Comparison of ENCODE assay signal across 19 mouse cellular contexts in genomic region chr2:12157001-12157400, GRCm38 (mm10).
"Had no signal": no experiment of that assay in that cellular context is flagged by ENCODE, and none has a peak within 500 bp of the region (broad histone marks: within the 10 kb centered on the region; RNA-seq: fewer than 3 reads in every experiment).

No protein-coding gene starts in this region.

- H3K27me3 ChIP-seq: midbrain, embryonic 12.5 days; neural tube, embryonic 13.5 days; neural tube, embryonic 15.5 days had no signal

- H3K36me3 ChIP-seq: midbrain, embryonic 10.5 days; midbrain, embryonic 12.5 days; neural tube, embryonic 13.5 days; neural tube, embryonic 15.5 days had no signal

- H3K27ac ChIP-seq: midbrain, embryonic 10.5 days; midbrain, embryonic 12.5 days; neural tube, embryonic 13.5 days; neural tube, embryonic 15.5 days had no signal

- H3K9me3 ChIP-seq: midbrain, embryonic 12.5 days; neural tube, embryonic 13.5 days; neural tube, embryonic 15.5 days had no signal

- DNase-seq: lung, adult 18-20 months; lung, embryonic 14.5 days; lung, postnatal 10 days; lung, postnatal 4 days; midbrain, embryonic 14.5 days; retina, postnatal 1 day; right cerebral cortex, adult 18-20 months; right cerebral cortex, postnatal 25 days; right cerebral cortex, postnatal 4 days; spleen, adult 18-20 months; thymus, adult 18-20 months; thymus, postnatal 14 days; thymus, postnatal 36 days had no signal

- H3K4me3 ChIP-seq: midbrain, embryonic 10.5 days; midbrain, embryonic 12.5 days; myocyte; neural tube, embryonic 13.5 days; neural tube, embryonic 15.5 days had no signal

- H3K4me2 ChIP-seq: lung, embryonic 14.5 days; midbrain, embryonic 12.5 days; neural tube, embryonic 13.5 days; neural tube, embryonic 15.5 days had no signal

- H3K4me1 ChIP-seq: midbrain, embryonic 10.5 days; midbrain, embryonic 12.5 days; neural tube, embryonic 13.5 days; neural tube, embryonic 15.5 days had no signal

- ATAC-seq: midbrain, embryonic 16.5 days had no signal

- H3K9ac ChIP-seq: lung, embryonic 14.5 days; midbrain, embryonic 12.5 days; neural tube, embryonic 13.5 days; neural tube, embryonic 15.5 days had no signal
